Mouse (Mus musculus) brain, embryonic 18.5 days (tissue): Measurements from ENCODE around the gene Olfr1393.
"Not testable (repeated sequence)": the region's sequence is repeated elsewhere in the genome, so short reads cannot be mapped to it uniquely, and the experiment has no call there.

ENCODE experiments used
- DNase-seq: peaks from one replicate; pipeline ENCODE4 v3.0.0-alpha.2; 2012; ENCODE audit warnings: low read depth, low spot score

The Olfr1393 gene

DNA sequence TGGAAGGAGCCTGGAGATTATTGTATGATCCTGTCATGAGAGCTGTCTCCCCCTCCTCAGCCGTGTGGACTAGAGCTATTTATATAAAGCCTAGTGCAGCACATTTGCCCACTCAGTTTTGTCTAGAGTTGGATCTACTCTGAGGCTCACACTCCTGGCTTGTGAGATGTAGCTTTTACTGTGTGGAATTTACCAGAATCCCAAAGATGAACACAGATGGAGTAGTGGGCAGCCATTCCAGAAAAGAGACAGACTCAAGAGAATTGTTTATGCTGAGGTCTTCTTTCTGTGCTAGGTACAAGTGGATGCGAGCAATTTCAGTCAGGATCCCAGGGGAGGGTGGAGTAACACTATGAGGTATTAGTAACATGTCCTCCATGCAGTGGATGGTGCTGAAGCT is 9.1 kb downstream of the Olfr1393 start:
- no peak for DNase-seq

- no peak for DNase-seq
Observed at GRCm38 (mm10) chr11:49292777-49293176, 14.7 kb downstream of the Olfr1393 start.

DNA sequence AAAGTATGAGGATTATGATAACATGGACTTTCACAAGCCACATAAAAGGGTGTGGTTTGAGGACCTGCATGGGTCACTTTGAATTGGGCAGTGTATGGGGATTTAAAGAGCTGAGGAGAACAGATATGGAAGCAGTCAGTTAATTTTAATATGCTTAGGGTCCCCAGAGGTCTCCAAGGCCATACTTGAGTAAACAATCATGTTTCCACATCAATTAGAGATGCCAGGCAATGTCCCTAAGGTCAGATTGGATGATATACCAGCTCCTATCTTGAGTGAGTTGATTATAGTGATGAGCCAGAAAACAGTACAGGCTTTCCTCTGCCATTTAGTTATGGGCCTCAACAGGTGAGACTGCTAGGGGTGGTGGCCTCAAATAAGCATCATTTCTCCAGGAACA is 26.3 kb downstream of the Olfr1393 start, which contains the start of gene Olfr10:
Gene Olfr10, plus strand, starts transcription at position 301 of the 400 bp plus-strand sequence.
- DNase-seq, result no peak

DNA sequence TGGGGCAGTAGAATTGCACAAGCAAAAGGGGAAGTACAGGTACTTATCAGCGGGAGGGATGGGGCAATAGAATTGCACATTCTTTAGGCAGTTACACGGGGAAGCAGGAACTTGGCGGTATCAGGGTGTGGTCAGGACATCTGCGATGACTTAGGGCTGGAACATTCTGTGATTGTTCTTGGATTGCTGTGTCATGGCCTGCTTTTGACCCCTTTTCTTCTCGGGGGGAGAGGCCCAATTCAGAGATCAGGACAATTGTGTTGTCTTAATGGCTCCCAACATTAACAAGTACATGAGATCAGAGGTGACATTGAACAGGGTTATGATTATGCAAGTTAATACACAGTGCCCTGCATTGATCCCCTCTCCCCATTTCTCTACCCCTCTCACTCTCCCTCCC is 30.4 kb downstream of the Olfr1393 start:
- DNase-seq, result not testable (repeated sequence)

DNA sequence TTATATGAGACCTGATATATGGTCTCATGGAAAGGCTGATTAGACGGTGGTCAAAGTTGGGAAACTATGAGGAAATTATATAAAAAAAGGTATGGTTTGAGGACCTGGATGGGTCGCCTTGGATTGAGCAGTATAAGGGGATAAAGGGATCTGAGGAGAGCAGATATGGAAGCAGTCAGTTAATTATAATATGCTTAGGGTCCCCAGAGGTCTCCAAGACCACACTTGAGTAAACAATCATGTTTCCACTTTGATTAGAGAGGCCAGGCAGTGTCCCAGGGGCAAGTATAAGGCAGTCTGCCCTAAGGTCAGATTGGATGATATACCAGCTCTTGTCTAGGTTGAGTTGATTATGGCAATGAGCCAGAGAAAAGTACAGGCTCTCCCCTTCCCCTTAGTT is 44.3 kb downstream of the Olfr1393 start, which contains the start of gene Olfr1391:
Gene Olfr1391, plus strand, starts transcription at position 301 of the 400 bp plus-strand sequence.
- no peak for DNase-seq

GRCm38 (mm10) chr11:49326726-49327125 is 48.6 kb downstream of the Olfr1393 start:
- no peak for DNase-seq

DNA sequence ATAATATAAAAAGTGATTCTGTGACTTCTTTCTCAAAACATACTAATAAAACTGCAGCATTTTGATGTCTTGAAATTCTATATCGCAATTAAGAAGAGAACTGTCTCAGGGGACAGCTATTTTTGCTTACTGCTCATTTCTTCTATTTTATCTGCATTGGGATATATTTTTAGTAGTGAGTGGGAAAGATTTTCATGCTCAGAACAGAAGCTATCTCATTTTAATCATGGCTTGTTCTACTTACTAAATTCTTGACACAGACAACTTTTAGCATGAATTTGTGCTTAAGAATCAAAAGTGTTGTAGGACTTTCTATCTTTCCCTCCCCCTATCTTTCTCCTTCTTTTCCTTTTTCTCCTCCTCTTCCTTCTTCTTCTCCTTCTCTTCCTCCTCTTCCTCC is 51.6 kb downstream of the Olfr1393 start:
- no peak for DNase-seq
